Mouse (Mus musculus): ENCODE measurements at regions not wholly inside any gene's neighbourhood (a gene's known extent, or its start where the extent isn't known, plus 50 kb on each side); places are given as distances from the start of the nearest gene placed in this dataset.

- Histone ChIP-seq H3K27ac (replicated peaks) (no peak overlapping the region), H3K36me3 (no peaks in the 10 kb centered on the region), H3K4me2 (no peak overlapping the region), H3K4me3 (no peak overlapping the region), H3K9me3 (no peaks in the 10 kb centered on the region), H3K9ac (no peak overlapping the region), H3K4me1 (replicated peaks) (no peaks in the 10 kb centered on the region), H3K27me3 (no peaks in the 10 kb centered on the region)
- ATAC-seq (ENCODE audit: low read depth) = no peak
- 90% methylated on average over 7 of the region's 7 CpGs for WGBS
Measured at GRCm38 (mm10) chr7:133286836-133287235, 162.7 kb upstream of the Ctbp2 start.

- Histone ChIP-seq H3K4me2 (no peak overlapping the region), H3K4me1 (replicated peaks) (no peaks in the 10 kb centered on the region), H3K9me3 (no peaks in the 10 kb centered on the region), H3K27me3 (no peaks in the 10 kb centered on the region), H3K4me3 (no peak overlapping the region), H3K27ac (replicated peaks) (no peak overlapping the region), H3K9ac (no peak overlapping the region), H3K36me3 (no peaks in the 10 kb centered on the region)
- WGBS = 90% methylated on average over 5 of the region's 5 CpGs
- ATAC-seq (ENCODE audit: low read depth) = no peak
Measured at GRCm38 (mm10) chr7:133286216-133286615, 162.1 kb upstream of the Ctbp2 start.

- no peak overlapping the region for H3K9ac ChIP-seq
- H3K27ac ChIP-seq (replicated peaks) = no peak overlapping the region
- 79% methylated on average over 5 of the region's 5 CpGs for WGBS
Measured at GRCm38 (mm10) chr7:133262161-133262560, 138.0 kb upstream of the Ctbp2 start.

GRCm38 (mm10) chr7:133259143-133259542, 135.0 kb upstream of the Ctbp2 start:
- H3K27me3 ChIP-seq = no peaks in the 10 kb centered on the region
- WGBS = 90% methylated on average over 7 of the region's 7 CpGs
- no peak overlapping the region for H3K4me2 ChIP-seq
- no peak overlapping the region for H3K27ac ChIP-seq (replicated peaks)
- H3K4me1 ChIP-seq (replicated peaks) = no peaks in the 10 kb centered on the region
- ATAC-seq (ENCODE audit: low read depth) = no peak
- H3K9ac ChIP-seq = no peak overlapping the region
- no peaks in the 10 kb centered on the region for H3K36me3 ChIP-seq
- no peaks in the 10 kb centered on the region for H3K9me3 ChIP-seq
- no peak overlapping the region for H3K4me3 ChIP-seq

More at GRCm38 (mm10) chr7:133262161-133262560, 138.0 kb upstream of the Ctbp2 start:
- H3K36me3 ChIP-seq = no peaks in the 10 kb centered on the region
- no peaks in the 10 kb centered on the region for H3K27me3 ChIP-seq
- H3K4me3 ChIP-seq = no peak overlapping the region
- H3K4me2 ChIP-seq = no peak overlapping the region
- no peaks in the 10 kb centered on the region for H3K9me3 ChIP-seq
- no peaks in the 10 kb centered on the region for H3K4me1 ChIP-seq (replicated peaks)
- no peak for ATAC-seq (ENCODE audit: low read depth)

- Histone ChIP-seq H3K9ac (no peak overlapping the region), H3K27ac (replicated peaks) (no peak overlapping the region), H3K4me1 (replicated peaks) (no peaks in the 10 kb centered on the region), H3K36me3 (no peaks in the 10 kb centered on the region), H3K9me3 (no peaks in the 10 kb centered on the region), H3K27me3 (no peaks in the 10 kb centered on the region), H3K4me3 (no peak overlapping the region), H3K4me2 (no peak overlapping the region)
- WGBS = 71% methylated on average over 5 of the region's 5 CpGs
- ATAC-seq (ENCODE audit: low read depth) = no peak
Measured at GRCm38 (mm10) chr7:133256831-133257230, 132.7 kb upstream of the Ctbp2 start.

- ATAC-seq (ENCODE audit: low read depth) = no peak
- H3K9ac ChIP-seq = no peak overlapping the region
- H3K36me3 ChIP-seq = no peaks in the 10 kb centered on the region
- H3K4me1 ChIP-seq (replicated peaks) = no peaks in the 10 kb centered on the region
- H3K4me3 ChIP-seq = no peak overlapping the region
- 0 out of 2 replicates have a peak overlapping the region, but pooled peaks have one; percentile 1 for H3K4me2 ChIP-seq
- no peaks in the 10 kb centered on the region for H3K9me3 ChIP-seq
- H3K27ac ChIP-seq (replicated peaks) = no peak overlapping the region
- 49% methylated on average over 11 of the region's 11 CpGs for WGBS
- no peaks in the 10 kb centered on the region for H3K27me3 ChIP-seq
Measured at GRCm38 (mm10) chr7:133244601-133245000, 120.4 kb upstream of the Ctbp2 start.

GRCm38 (mm10) chr7:133234326-133234725, 110.2 kb upstream of the Ctbp2 start:
- Histone ChIP-seq H3K4me2 (no peak overlapping the region), H3K9ac (no peak overlapping the region), H3K4me1 (replicated peaks) (peaks cover 19% of the 10 kb centered on the region), H3K27ac (replicated peaks) (no peak overlapping the region), H3K27me3 (no peaks in the 10 kb centered on the region), H3K9me3 (no peaks in the 10 kb centered on the region), H3K36me3 (no peaks in the 10 kb centered on the region), H3K4me3 (no peak overlapping the region)
- 79% methylated on average over 5 of the region's 5 CpGs for WGBS
- ATAC-seq (ENCODE audit: low read depth) = no peak

GRCm38 (mm10) chr7:133232889-133233441, 108.8 kb upstream of the Ctbp2 start:
- 49% methylated on average over 10 of the region's 10 CpGs for WGBS
- ATAC-seq (ENCODE audit: low read depth) = peak; percentile 74; the same call in 1 of the 2 replicates
- Histone ChIP-seq H3K4me1 (replicated peaks) (peaks cover 19% of the 10 kb centered on the region), H3K4me3 (no peak overlapping the region), H3K36me3 (no peaks in the 10 kb centered on the region), H3K27me3 (no peaks in the 10 kb centered on the region), H3K27ac (replicated peaks) (no peak overlapping the region), H3K9me3 (no peaks in the 10 kb centered on the region), H3K4me2 (no peak overlapping the region), H3K9ac (no peak overlapping the region)

- Histone ChIP-seq H3K27ac (replicated peaks) (no peak overlapping the region), H3K4me2 (no peak overlapping the region), H3K4me3 (no peak overlapping the region), H3K27me3 (no peaks in the 10 kb centered on the region), H3K4me1 (replicated peaks) (peaks cover 11% of the 10 kb centered on the region), H3K9me3 (no peaks in the 10 kb centered on the region), H3K36me3 (no peaks in the 10 kb centered on the region), H3K9ac (no peak overlapping the region)
- ATAC-seq (ENCODE audit: low read depth) = no peak
- 74% methylated on average over 3 of the region's 3 CpGs for WGBS
Measured at GRCm38 (mm10) chr7:133230806-133231205, 106.7 kb upstream of the Ctbp2 start.

GRCm38 (mm10) chr7:133223948-133224652, 99.9 kb upstream of the Ctbp2 start:
- H3K4me2 ChIP-seq = no peak overlapping the region

GRCm38 (mm10) chr7:133212328-133212727, 88.2 kb upstream of the Ctbp2 start:
- WGBS = 62% methylated on average over 4 of the region's 4 CpGs
- no peak for ATAC-seq (ENCODE audit: low read depth)
- H3K4me2 ChIP-seq = no peak overlapping the region

More at GRCm38 (mm10) chr7:133223948-133224652, 99.9 kb upstream of the Ctbp2 start:
- Histone ChIP-seq H3K9me3 (no peaks in the 10 kb centered on the region), H3K9ac (no peak overlapping the region), H3K4me3 (no peak overlapping the region), H3K4me1 (replicated peaks) (no peaks in the 10 kb centered on the region), H3K27ac (replicated peaks) (no peak overlapping the region), H3K27me3 (no peaks in the 10 kb centered on the region), H3K36me3 (no peaks in the 10 kb centered on the region)
- ATAC-seq (ENCODE audit: low read depth) = no peak
- WGBS = 74% methylated on average over 19 of the region's 19 CpGs

GRCm38 (mm10) chr7:133205704-133206103, 81.5 kb upstream of the Ctbp2 start:
- no peak overlapping the region for H3K27ac ChIP-seq (replicated peaks)

More at GRCm38 (mm10) chr7:133212328-133212727, 88.2 kb upstream of the Ctbp2 start:
- Histone ChIP-seq H3K27ac (replicated peaks) (no peak overlapping the region), H3K36me3 (no peaks in the 10 kb centered on the region), H3K27me3 (no peaks in the 10 kb centered on the region), H3K9me3 (no peaks in the 10 kb centered on the region), H3K4me1 (replicated peaks) (no peaks in the 10 kb centered on the region), H3K9ac (no peak overlapping the region), H3K4me3 (no peak overlapping the region)

More at GRCm38 (mm10) chr7:133205704-133206103, 81.5 kb upstream of the Ctbp2 start:
- 0 out of 2 replicates have a peak, but pooled peaks cover 4% of the 10 kb centered on the region for H3K27me3 ChIP-seq
- no peaks in the 10 kb centered on the region for H3K36me3 ChIP-seq
- H3K4me1 ChIP-seq (replicated peaks) = peaks cover 26% of the 10 kb centered on the region
- H3K9ac ChIP-seq = no peak overlapping the region
- no peak overlapping the region for H3K4me2 ChIP-seq
- H3K4me3 ChIP-seq = no peak overlapping the region
- WGBS = 4% methylated on average over 7 of the region's 7 CpGs
- H3K9me3 ChIP-seq = no peaks in the 10 kb centered on the region
- no peak for ATAC-seq (ENCODE audit: low read depth)
